Mouse (Mus musculus) lung, embryonic 16.5 days (tissue): Measurements from ENCODE around the gene Gm6904. TPM values are rescaled to one million over a fixed set of nuclear protein-coding genes. Genes with fewer than 3 reads are reported as not detected.

Experiments
- polyA plus RNA-seq: library from polyadenylated mRNA; unstranded; fragments of >200 nt; fragmentation: Nextera tagmentation; extraction: Ambion mirVana; gene quantifications from 2 replicates; pipeline ENCODE4 v1.2.1, GENCODE M21; 2015

Gm6904 gene
- polyA plus RNA-seq, 1 experiment from 2014 or later: not detected

Other genes starting within 250 kb of the Gm6904 start
- gene 1700129C05Rik, start 117.3 kb downstream of the Gm6904 start, polyA plus RNA-seq: not detected in 2 replicates
- gene Gm5142, start 81.5 kb downstream of the Gm6904 start, polyA plus RNA-seq: not detected in 2 replicates
- 40.3 and 43.5 TPM in 2 replicates for gene Rcbtb1, start 59.0 kb downstream of the Gm6904 start, polyA plus RNA-seq
- not detected in 2 replicates for gene Phf11a, start 37.3 kb upstream of the Gm6904 start, polyA plus RNA-seq
- 0.40 and 1.2 TPM in 2 replicates for gene Phf11b, start 81.1 kb upstream of the Gm6904 start, polyA plus RNA-seq
- gene Phf11d, start 105.3 kb upstream of the Gm6904 start, polyA plus RNA-seq: 2.0 and 2.9 TPM in 2 replicates
- 0.60 and 0.62 TPM in 2 replicates for gene Phf11c, start 135.2 kb upstream of the Gm6904 start, polyA plus RNA-seq
- gene Setdb2, start 180.7 kb upstream of the Gm6904 start, polyA plus RNA-seq: 9.7 and 10.3 TPM in 2 replicates
- 50.0 and 52.2 TPM in 2 replicates for gene Cab39l, start 180.8 kb upstream of the Gm6904 start, polyA plus RNA-seq